Mouse (Mus musculus) brain, embryonic 14.5 days (tissue): Measurements from ENCODE around the gene Thap3.

Source experiments
- CTCF ChIP-seq: fragments of 200-500 bp; IDR thresholded peaks from 2 replicates; pipeline ENCODE4 v1.5.1; 2012; ENCODE audit warnings: inconsistent platforms, mild to moderate bottlenecking, moderate library complexity, borderline replicate concordance; ENCODE audit not compliant: insufficient read depth, insufficient read length; ENCODE audit errors: extremely low read depth
- POLR2A ChIP-seq: fragments of 200-500 bp; IDR thresholded peaks from 2 replicates; pipeline ENCODE4 v1.6.1; 2012; ENCODE audit warnings: mild to moderate bottlenecking, inconsistent platforms, borderline replicate concordance; ENCODE audit not compliant: poor library complexity, insufficient read depth, insufficient read length, severe bottlenecking; ENCODE audit errors: extremely low read depth

GRCm38 (mm10) chr4:152011171-152011760 lies 22.5 kb upstream of the Thap3 start:
- no peak for TF ChIP-seq POLR2A
- no peak for TF ChIP-seq CTCF
